In the genomic region with DNA sequence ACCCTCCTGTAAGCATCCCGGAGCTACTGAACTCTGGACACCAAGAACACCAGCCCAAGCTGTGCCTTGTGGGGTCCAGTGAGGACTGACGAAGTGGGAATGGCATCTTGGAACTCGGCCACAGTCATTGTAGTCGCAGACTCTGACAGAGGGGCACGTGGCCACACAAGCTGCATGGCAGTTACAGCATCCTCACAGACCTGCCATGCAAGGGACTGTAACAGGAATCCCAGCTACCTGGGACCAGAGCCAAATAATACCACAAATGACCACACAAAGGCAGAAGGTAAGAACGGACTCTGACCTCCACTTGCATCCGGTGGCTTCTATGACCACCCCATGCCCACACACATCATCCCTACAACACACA, we compare ENCODE assay signal across 9 mouse cellular contexts. TPM values are rescaled to one million over a fixed set of nuclear protein-coding genes. Genes with fewer than 3 reads are reported as not detected.
DNase-seq lines count a peak whose midpoint lies in the region; ATAC-seq and TF ChIP-seq lines count a peak whose summit lies in the region.
"Had no signal": no experiment of that assay in that cellular context is flagged by ENCODE, and none has a peak within 500 bp of the region (broad histone marks: within the 10 kb centered on the region; RNA-seq: fewer than 3 reads in every experiment).

No protein-coding gene starts in this region.

- H3K36me3 ChIP-seq in heart, adult 2 months (ENCODE audit: control insufficient read depth, insufficient read depth, low read length) = no peaks in the 10 kb centered on the region
- H3K36me3 ChIP-seq in liver, embryonic 16.5 days (ENCODE audit: control insufficient read depth, insufficient read depth) = no peaks in the 10 kb centered on the region
- H3K36me3 ChIP-seq: neural tube, embryonic 12.5 days had no signal

- no peaks in the 10 kb centered on the region for H3K27me3 ChIP-seq in heart, adult 2 months (ENCODE audit: control insufficient read depth, insufficient read depth, low read length)
- no peaks in the 10 kb centered on the region for H3K27me3 ChIP-seq in liver, embryonic 16.5 days (ENCODE audit: control insufficient read depth, insufficient read depth, low read depth, low read length)
- H3K27me3 ChIP-seq: neural tube, embryonic 12.5 days had no signal

- TF ChIP-seq POLR2A in heart, adult 2 months (IDR thresholded peaks at IDR 0.05; ENCODE audit: insufficient read depth, low read depth, low read length) = no peak

- H3K9me3 ChIP-seq in liver, embryonic 16.5 days (replicated peaks; ENCODE audit: control insufficient read depth, low read length) = no peaks in the 10 kb centered on the region
- H3K9me3 ChIP-seq: neural tube, embryonic 12.5 days had no signal

- no peak for ATAC-seq in liver, embryonic 16.5 days (ENCODE audit: low read depth)

- H3K9ac ChIP-seq in heart, adult 2 months (ENCODE audit: low read depth, low read length) = no peak overlapping the region
- H3K9ac ChIP-seq in liver, embryonic 16.5 days (ENCODE audit: low read depth, low read length) = no peak overlapping the region; the same call in none of the 2 replicates
- H3K9ac ChIP-seq: neural tube, embryonic 12.5 days had no signal

- peaks cover 1% of the 10 kb centered on the region; the same call in 1 of the 2 replicates for H3K4me1 ChIP-seq in heart, adult 2 months (ENCODE audit: control insufficient read depth, insufficient read depth, low read length)
- H3K4me1 ChIP-seq in liver, embryonic 16.5 days (ENCODE audit: control insufficient read depth, low read depth, low read length) = peaks cover 24% of the 10 kb centered on the region
- H3K4me1 ChIP-seq: neural tube, embryonic 12.5 days had no signal

- 42% methylated on average over 7 of the region's 7 CpGs for WGBS in heart, adult 2 months
- WGBS in liver, embryonic 16.5 days (ENCODE audit: insufficient replicate concordance) = 52% methylated on average over 7 of the region's 7 CpGs

- H3K4me2 ChIP-seq in liver, embryonic 16.5 days (ENCODE audit: low read depth, low read length) = peak overlapping the region; percentile 26
- H3K4me2 ChIP-seq: neural tube, embryonic 12.5 days had no signal

- peak; percentile 61 to 63 for DNase-seq in heart, postnatal 10 days
- no peak for DNase-seq in heart, adult 2 months
- DNase-seq in right cerebral cortex, postnatal 4 days = peak; percentile 46
- no peak for DNase-seq in right cerebral cortex, adult 2 months (ENCODE audit: low spot score in 2 of 2)
- DNase-seq in adrenal gland, adult 2 months = no peak
- no peak for DNase-seq in thymus, postnatal 4 days
- DNase-seq in right cerebral cortex, postnatal 10 days (ENCODE audit: low spot score in 2 of 2) = no peak

- intact Hi-C loops in heart, postnatal 10 days (cut with DNase I) = loop anchor here (5.0 kb wide), 1 partner anchor 128 kb away; a partner anchor contains a TSS
- intact Hi-C loops in heart, adult 2 months (cut with DNase I) = loop anchor here (10.0 kb wide), 1 partner anchor 350 kb away; a partner anchor contains a TSS

- H3K4me3 ChIP-seq in heart, adult 2 months = no peak overlapping the region
- H3K4me3 ChIP-seq in liver, embryonic 16.5 days (ENCODE audit: low read depth, low read length) = no peak overlapping the region
- H3K4me3 ChIP-seq: neural tube, embryonic 12.5 days had no signal

- no peak for TF ChIP-seq CTCF in heart, adult 2 months (IDR thresholded peaks at IDR 0.05)

- no peaks in the 10 kb centered on the region for H3K79me2 ChIP-seq in heart, adult 2 months (replicated peaks; ENCODE audit: control insufficient read depth, insufficient read depth, low read length)

- no peak for TF ChIP-seq EP300 in heart, adult 2 months (IDR thresholded peaks at IDR 0.05; ENCODE audit: insufficient read depth, low read depth, low read length)

- H3K27ac ChIP-seq in heart, adult 2 months = no peak overlapping the region
- peak overlapping the region; percentile 2 for H3K27ac ChIP-seq in liver, embryonic 16.5 days (ENCODE audit: low read length)
- H3K27ac ChIP-seq: neural tube, embryonic 12.5 days had no signal

RNA-seq across cellular contexts. Expression of a gene that starts 20.2 kb away (rescaled TPM):
- total RNA-seq in heart, postnatal 10 days (2021) = 10 to 100 TPM; 36.6 to 61.8 TPM
- 10 to 100 TPM; 52.1 to 67.8 TPM for total RNA-seq in heart, adult 2 months (2021)
- 96.1 and 107 TPM in 2 replicates for polyA plus RNA-seq in heart, adult 2 months (2012; rRNA removed)
- 45.0 and 50.6 TPM in 2 replicates for polyA plus RNA-seq in liver, embryonic 16.5 days (2015; fragmentation: Nextera tagmentation; extraction: Ambion mirVana)
- total RNA-seq in adrenal gland, adult 2 months (2021) = 10 to 100 TPM; 17.3 to 24.3 TPM
- polyA plus RNA-seq in adrenal gland, adult 2 months (2012; rRNA removed) = 40.2 and 56.5 TPM in 2 replicates

RNA-seq across cellular contexts. Expression of a gene that starts 30.9 kb away (rescaled TPM):
- under 1 TPM; 0.31 to 0.42 TPM for total RNA-seq in heart, postnatal 10 days (2021)
- under 1 TPM; 0.08 to 0.27 TPM for total RNA-seq in heart, adult 2 months (2021)
- 0.62 and 0.97 TPM in 2 replicates for polyA plus RNA-seq in heart, adult 2 months (2012; rRNA removed)
- 0.37 and 0.39 TPM in 2 replicates for polyA plus RNA-seq in liver, embryonic 16.5 days (2015; fragmentation: Nextera tagmentation; extraction: Ambion mirVana)
- 1 to 10 TPM; 1.1 to 1.3 TPM for total RNA-seq in adrenal gland, adult 2 months (2021)
- polyA plus RNA-seq in adrenal gland, adult 2 months (2012; rRNA removed) = 1.8 and 2.0 TPM in 2 replicates

RNA-seq across cellular contexts. Expression of a gene that starts 36.5 kb away (rescaled TPM):
- total RNA-seq in heart, postnatal 10 days (2021) = 10 to 100 TPM; 15.3 to 16.0 TPM
- 1 to 10 TPM; 5.0 to 5.7 TPM for total RNA-seq in heart, adult 2 months (2021)
- 5.2 and 6.4 TPM in 2 replicates for polyA plus RNA-seq in heart, adult 2 months (2012; rRNA removed)
- 1.4 and 1.6 TPM in 2 replicates for polyA plus RNA-seq in liver, embryonic 16.5 days (2015; fragmentation: Nextera tagmentation; extraction: Ambion mirVana)
- total RNA-seq in adrenal gland, adult 2 months (2021) = 10 to 100 TPM in 1 of 2 experiments, 1 to 10 TPM in 1; 7.3 to 12.5 TPM
- 16.5 and 20.4 TPM in 2 replicates for polyA plus RNA-seq in adrenal gland, adult 2 months (2012; rRNA removed)

Comparison
In these comparisons a context has a peak if more than half of its experiments do, and no peak if none do; other contexts are left out.
1. DNase-seq: peak in heart, postnatal 10 days (2 of 2) and right cerebral cortex, postnatal 4 days (single experiment); none in heart, adult 2 months (0 of 2), right cerebral cortex, adult 2 months (0 of 2), adrenal gland, adult 2 months (single experiment), thymus, postnatal 4 days (single experiment) and right cerebral cortex, postnatal 10 days (0 of 2).